10 mouse cellular contexts compared by ENCODE assay signal in genomic region chr11:108023188-108023587, GRCm38 (mm10).
DNase-seq lines count a peak whose midpoint lies in the region; ATAC-seq and TF ChIP-seq lines count a peak whose summit lies in the region.
"Had no signal": no experiment of that assay in that cellular context is flagged by ENCODE, and none has a peak within 500 bp of the region (broad histone marks: within the 10 kb centered on the region; RNA-seq: fewer than 3 reads in every experiment).

No protein-coding gene starts in this region.

- no peak for TF ChIP-seq CTCF in layer of hippocampus, adult 2 months (conservative IDR thresholded peaks at IDR 0.05)

- DNase-seq in limb, embryonic 11.5 days (ENCODE audit: low spot score) = no peak
- DNase-seq in limb, embryonic 10.5 days (ENCODE audit: low spot score) = no peak
- peak; percentile 72 to 73 for DNase-seq in cerebellum, postnatal 36 days
- DNase-seq in layer of hippocampus, adult 2 months (ENCODE audit: low spot score in 2 of 2) = peak; percentile 89 to 90
- DNase-seq in lung, postnatal 10 days = peak; percentile 92
- no peak for DNase-seq in thymus, postnatal 10 days (ENCODE audit: low spot score in 2 of 2)
- no peak for DNase-seq in yolk sac, embryonic 10.5 days (ENCODE audit: low spot score)
- no peak for DNase-seq in midbrain, embryonic 10.5 days (ENCODE audit: low spot score)

- no peaks in the 10 kb centered on the region for H3K4me1 ChIP-seq in limb, embryonic 11.5 days (ENCODE audit: control insufficient read depth, insufficient read depth, low read length)
- H3K4me1 ChIP-seq in limb, embryonic 10.5 days = peaks cover 11% of the 10 kb centered on the region
- peaks cover 6% of the 10 kb centered on the region; the same call in 1 of the 2 replicates for H3K4me1 ChIP-seq in midbrain, embryonic 10.5 days
- H3K4me1 ChIP-seq: limb, embryonic 15.5 days had no signal

- no peak overlapping the region for H3K27ac ChIP-seq in limb, embryonic 11.5 days (replicated peaks; ENCODE audit: low read depth, low read length)
- H3K27ac ChIP-seq in limb, embryonic 10.5 days = no peak overlapping the region
- H3K27ac ChIP-seq in layer of hippocampus, adult 2 months = peak overlapping the region; percentile 93
- no peak overlapping the region for H3K27ac ChIP-seq in midbrain, embryonic 10.5 days (replicated peaks)
- H3K27ac ChIP-seq: limb, embryonic 15.5 days had no signal

- ATAC-seq in limb, embryonic 11.5 days (ENCODE audit: insufficient number of reproducible peaks, low FRiP score, low TSS enrichment, low read depth) = no peak
- ATAC-seq: Patski had no signal

- no peaks in the 10 kb centered on the region for H3K9me3 ChIP-seq in limb, embryonic 11.5 days (ENCODE audit: control insufficient read depth, low read length)
- no peaks in the 10 kb centered on the region for H3K9me3 ChIP-seq in limb, embryonic 10.5 days (replicated peaks)
- no peaks in the 10 kb centered on the region for H3K9me3 ChIP-seq in midbrain, embryonic 10.5 days (replicated peaks)
- H3K9me3 ChIP-seq: limb, embryonic 15.5 days had no signal

- 51% methylated on average over 14 of the region's 14 CpGs for WGBS in limb, embryonic 11.5 days
- whole genome bisulfite sequencing in limb, embryonic 10.5 days = 57% methylated on average over 14 of the region's 14 CpGs
- WGBS in midbrain, embryonic 10.5 days = 82% methylated on average over 14 of the region's 14 CpGs

- no peaks in the 10 kb centered on the region for H3K36me3 ChIP-seq in limb, embryonic 11.5 days (ENCODE audit: control insufficient read depth, insufficient read depth, low read length)
- H3K36me3 ChIP-seq in limb, embryonic 10.5 days = no peaks in the 10 kb centered on the region
- no peaks in the 10 kb centered on the region for H3K36me3 ChIP-seq in midbrain, embryonic 10.5 days
- H3K36me3 ChIP-seq: limb, embryonic 15.5 days had no signal

- H3K27me3 ChIP-seq in limb, embryonic 11.5 days (ENCODE audit: control insufficient read depth, insufficient read depth, low read length) = no peaks in the 10 kb centered on the region
- no peaks in the 10 kb centered on the region for H3K27me3 ChIP-seq in limb, embryonic 10.5 days (ENCODE audit: low read depth, poor library complexity, severe bottlenecking)
- H3K27me3 ChIP-seq in midbrain, embryonic 10.5 days (ENCODE audit: low read depth, poor library complexity, severe bottlenecking) = no peaks in the 10 kb centered on the region
- H3K27me3 ChIP-seq: limb, embryonic 15.5 days; Patski had no signal

- H3K4me3 ChIP-seq in limb, embryonic 11.5 days (ENCODE audit: low read depth, low read length) = no peak overlapping the region
- no peak overlapping the region for H3K4me3 ChIP-seq in limb, embryonic 10.5 days
- peak overlapping the region; percentile 40 for H3K4me3 ChIP-seq in layer of hippocampus, adult 2 months
- H3K4me3 ChIP-seq in midbrain, embryonic 10.5 days = no peak overlapping the region
- H3K4me3 ChIP-seq: limb, embryonic 15.5 days had no signal

- H3K9ac ChIP-seq in limb, embryonic 11.5 days (ENCODE audit: low read length) = no peak overlapping the region; the same call in 1 of the 2 replicates
- H3K9ac ChIP-seq: limb, embryonic 15.5 days had no signal

- 0 out of 2 replicates have a peak overlapping the region, but pooled peaks have one; percentile 7 for H3K4me2 ChIP-seq in limb, embryonic 11.5 days (ENCODE audit: low read depth, severe bottlenecking)
- H3K4me2 ChIP-seq: limb, embryonic 15.5 days had no signal

Comparison
In these comparisons a context has a peak if more than half of its experiments do, and no peak if none do; other contexts are left out.
1. DNase-seq: peak in cerebellum, postnatal 36 days (2 of 2), layer of hippocampus, adult 2 months (2 of 2) and lung, postnatal 10 days (single experiment); none in limb, embryonic 11.5 days (single experiment), limb, embryonic 10.5 days (single experiment), thymus, postnatal 10 days (0 of 2), yolk sac, embryonic 10.5 days (single experiment) and midbrain, embryonic 10.5 days (single experiment).